Mouse (Mus musculus): ENCODE results near the gene Stk32b.

- TF ChIP-seq CTCF (IDR thresholded peaks at IDR 0.05; ENCODE audit: control insufficient read depth, insufficient read depth, insufficient replicate concordance, low read depth, low read length) (no peak), POLR2A (IDR thresholded peaks at IDR 0.05; ENCODE audit: control insufficient read depth, low read depth, low read length) (no peak)
Observed at GRCm38 (mm10) chr5:37512479-37512878, 204.5 kb downstream of the Stk32b start.

Data from testis, adult 2 months (tissue).